Mouse (Mus musculus) lung, embryonic 16.5 days (tissue): ENCODE results near the gene Ppfibp2. TPM values are rescaled to one million over a fixed set of nuclear protein-coding genes. Genes with fewer than 3 reads are reported as not detected.
A peak's percentile ranks its signal among the peaks of the same experiment; 100 is the strongest.

Experiments
- ATAC-seq: fragments of 200-750 bp; cut with Nextera tagmentation; 2 replicates; pipeline ENCODE4 v1.8.0; 2017; ENCODE audit warnings: low read depth, mild to moderate bottlenecking, moderate library complexity
- H3K27ac ChIP-seq: fragments of 300-500 bp; sonication (generic); 2 replicates; pipeline ENCODE4 v1.5.1; 2014; ENCODE audit warnings: mild to moderate bottlenecking, control low read depth, low read length
- H3K27me3 ChIP-seq: fragments of 300-500 bp; sonication (generic); 2 replicates; pipeline ENCODE4 v1.6.1; 2014; ENCODE audit warnings: low read depth, low read length, mixed read lengths; ENCODE audit not compliant: control insufficient read depth, insufficient read depth
- H3K36me3 ChIP-seq: fragments of 300-500 bp; sonication (generic); 2 replicates; pipeline ENCODE4 v1.6.1; 2014; ENCODE audit warnings: low read length; ENCODE audit not compliant: control insufficient read depth, insufficient read depth
- H3K4me1 ChIP-seq: fragments of 300-500 bp; sonication (generic); replicated peaks from 2 replicates; pipeline ENCODE4 v1.6.1; 2014; ENCODE audit warnings: low read length, mixed read lengths; ENCODE audit not compliant: control insufficient read depth, insufficient read depth
- H3K4me2 ChIP-seq: fragments of 300-500 bp; sonication (generic); 2 replicates; pipeline ENCODE4 v1.6.1; 2014; ENCODE audit warnings: low read depth, low read length, control low read depth
- H3K4me3 ChIP-seq: fragments of 300-500 bp; sonication (generic); 2 replicates; pipeline ENCODE4 v1.5.1; 2014; ENCODE audit warnings: mild to moderate bottlenecking, low read length, control low read depth
- H3K9ac ChIP-seq: fragments of 300-500 bp; sonication (generic); 2 replicates; pipeline ENCODE4 v1.6.1; 2014; ENCODE audit warnings: low read length, control low read depth
- H3K9me3 ChIP-seq: fragments of 300-500 bp; sonication (generic); 2 replicates; pipeline ENCODE4 v1.6.1; 2016; ENCODE audit warnings: low read length; ENCODE audit not compliant: control insufficient read depth
- WGBS: fragments of 180-500 bp; shearing (Covaris S2); extraction: QIAGEN DNeasy Blood & Tissue Kit; methylation state at CpG from one replicate; pipeline ENCODE4 v1.1.7; 2014; 5-methylcytosine and 5-hydroxymethylcytosine counted together
- polyA plus RNA-seq: library from polyadenylated mRNA; unstranded; fragments of >200 nt; fragmentation: Nextera tagmentation; extraction: Ambion mirVana; gene quantifications from 2 replicates; pipeline ENCODE4 v1.2.1, GENCODE M21; 2015

Ppfibp2 gene
- polyA plus RNA-seq, 1 experiment from 2014 or later = 9.2 TPM

DNA sequence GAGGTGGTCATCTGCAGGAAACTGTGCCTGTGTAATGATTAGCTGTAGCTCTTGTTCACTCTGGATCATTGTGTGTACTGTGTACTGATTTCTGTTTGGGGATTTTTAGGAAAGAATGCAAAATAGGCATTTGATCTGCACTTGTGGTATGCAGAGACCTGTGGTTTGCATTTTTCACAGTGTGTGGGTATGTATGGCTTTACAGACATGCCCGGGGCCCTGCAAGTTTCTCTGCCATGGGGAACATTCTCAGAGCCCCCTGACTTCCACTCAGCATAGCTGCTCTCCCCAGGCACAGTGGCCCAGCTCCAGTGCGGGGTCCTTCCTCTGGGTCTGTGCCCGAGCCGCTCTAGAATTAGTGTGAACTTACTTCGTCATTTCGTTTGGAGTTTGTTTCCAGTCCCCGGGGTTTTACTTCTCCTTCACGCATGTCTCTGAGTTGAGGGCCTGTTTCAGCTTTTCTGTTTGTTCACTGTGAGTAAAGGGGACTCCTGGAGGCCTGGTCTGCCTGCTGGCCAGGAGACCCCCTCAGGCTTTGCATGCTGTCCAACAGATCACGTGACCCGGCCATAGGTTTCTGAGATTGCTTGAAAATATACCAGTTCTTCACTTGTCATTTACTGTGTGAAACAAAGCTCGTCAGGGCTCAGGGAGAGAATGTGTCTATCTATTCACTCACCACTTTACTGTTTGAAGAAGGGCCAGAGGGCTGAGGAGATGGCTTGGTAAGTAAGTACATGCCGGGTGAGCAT is 54.1 kb downstream of the Ppfibp2 start:
- Histone ChIP-seq H3K9me3 (peaks cover 5% of the 10 kb centered on the region; the same call in 1 of the 2 replicates), H3K4me3 (no peak overlapping the region), H3K27me3 (no peaks in the 10 kb centered on the region), H3K4me1 (no peaks in the 10 kb centered on the region), H3K27ac (no peak overlapping the region), H3K36me3 (no peaks in the 10 kb centered on the region), H3K9ac (no peak overlapping the region), H3K4me2 (no peak overlapping the region)
- ATAC-seq = no peak
- 67% methylated on average over 12 of the region's 12 CpGs for WGBS

DNA sequence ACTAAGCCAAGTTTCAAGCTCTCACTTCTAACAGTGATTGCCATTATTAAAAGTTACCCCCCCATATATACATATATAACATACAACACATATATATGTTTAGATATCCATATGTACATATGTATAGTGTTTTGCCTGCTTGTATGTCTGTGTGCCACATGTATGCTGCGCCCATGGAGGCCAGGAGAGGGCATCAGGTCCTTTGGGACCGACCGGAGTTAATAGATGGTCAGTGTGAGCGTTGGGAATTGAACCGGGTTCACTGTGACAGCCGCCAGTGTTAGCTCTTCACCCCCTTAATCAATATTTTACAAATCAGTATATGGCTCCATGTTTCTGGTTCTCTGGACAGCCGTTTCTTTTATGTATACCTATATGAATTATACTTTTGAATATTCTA is 55.0 kb downstream of the Ppfibp2 start:
- 78% methylated on average over 7 of the region's 7 CpGs for WGBS
- H3K27me3 ChIP-seq = no peaks in the 10 kb centered on the region
- no peak overlapping the region for H3K9ac ChIP-seq
- no peak for ATAC-seq
- H3K9me3 ChIP-seq = peaks cover under 1% of the 10 kb centered on the region; the same call in 1 of the 2 replicates
- no peak overlapping the region for H3K27ac ChIP-seq
- no peaks in the 10 kb centered on the region for H3K36me3 ChIP-seq
- H3K4me1 ChIP-seq = no peaks in the 10 kb centered on the region
- H3K4me3 ChIP-seq = no peak overlapping the region
- no peak overlapping the region for H3K4me2 ChIP-seq

DNA sequence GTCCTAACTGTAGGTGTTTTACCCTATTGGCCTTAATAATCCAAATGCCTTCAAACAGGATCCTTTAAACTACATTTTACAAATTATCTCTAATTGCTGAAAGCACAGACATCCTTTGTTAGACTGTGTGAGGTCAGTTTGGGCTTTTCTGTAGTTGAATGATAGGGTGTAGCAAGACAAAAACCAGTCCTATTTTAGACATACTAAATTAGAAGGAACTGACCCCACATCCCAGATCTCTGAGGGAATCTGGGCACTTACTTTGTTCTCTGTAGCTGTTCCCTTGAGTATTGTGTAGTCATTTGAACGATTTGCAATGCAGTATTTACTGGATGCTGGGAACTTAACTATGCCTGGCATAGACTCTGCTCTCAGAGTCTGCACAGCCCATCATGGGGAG is 56.8 kb downstream of the Ppfibp2 start:
- Histone ChIP-seq H3K9ac (no peak overlapping the region), H3K4me1 (no peaks in the 10 kb centered on the region), H3K9me3 (no peaks in the 10 kb centered on the region), H3K36me3 (no peaks in the 10 kb centered on the region), H3K4me3 (no peak overlapping the region), H3K27ac (no peak overlapping the region), H3K27me3 (no peaks in the 10 kb centered on the region), H3K4me2 (no peak overlapping the region)
- 54% methylated on average over 1 of the region's 1 CpGs for WGBS
- no peak for ATAC-seq

DNA sequence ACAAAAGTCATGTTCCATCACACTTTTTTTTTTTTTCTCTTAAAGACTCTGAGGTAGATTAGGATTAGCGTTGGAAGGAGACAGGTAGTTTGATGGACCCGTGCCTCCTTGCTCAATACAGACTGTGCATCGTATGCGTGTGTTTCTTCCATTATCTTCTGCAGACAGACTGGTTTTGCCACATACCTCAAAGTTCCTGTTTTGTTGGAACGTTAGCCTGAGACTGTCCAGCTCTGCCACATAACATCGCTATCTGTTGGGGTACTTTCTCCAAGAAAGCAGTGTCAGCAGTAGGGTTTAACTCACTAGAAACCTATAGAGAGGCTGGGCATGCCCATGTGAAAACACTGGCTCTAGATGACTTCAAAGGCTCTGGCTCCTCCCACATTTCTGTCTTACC is 61.4 kb downstream of the Ppfibp2 start:
- no peaks in the 10 kb centered on the region for H3K27me3 ChIP-seq
- H3K27ac ChIP-seq = no peak overlapping the region
- WGBS = 68% methylated on average over 6 of the region's 6 CpGs
- ATAC-seq = no peak
- no peak overlapping the region for H3K4me3 ChIP-seq
- no peak overlapping the region for H3K4me2 ChIP-seq
- peaks cover 2% of the 10 kb centered on the region; the same call in 1 of the 2 replicates for H3K4me1 ChIP-seq
- no peak overlapping the region for H3K9ac ChIP-seq
- H3K36me3 ChIP-seq = no peaks in the 10 kb centered on the region
- no peaks in the 10 kb centered on the region for H3K9me3 ChIP-seq

DNA sequence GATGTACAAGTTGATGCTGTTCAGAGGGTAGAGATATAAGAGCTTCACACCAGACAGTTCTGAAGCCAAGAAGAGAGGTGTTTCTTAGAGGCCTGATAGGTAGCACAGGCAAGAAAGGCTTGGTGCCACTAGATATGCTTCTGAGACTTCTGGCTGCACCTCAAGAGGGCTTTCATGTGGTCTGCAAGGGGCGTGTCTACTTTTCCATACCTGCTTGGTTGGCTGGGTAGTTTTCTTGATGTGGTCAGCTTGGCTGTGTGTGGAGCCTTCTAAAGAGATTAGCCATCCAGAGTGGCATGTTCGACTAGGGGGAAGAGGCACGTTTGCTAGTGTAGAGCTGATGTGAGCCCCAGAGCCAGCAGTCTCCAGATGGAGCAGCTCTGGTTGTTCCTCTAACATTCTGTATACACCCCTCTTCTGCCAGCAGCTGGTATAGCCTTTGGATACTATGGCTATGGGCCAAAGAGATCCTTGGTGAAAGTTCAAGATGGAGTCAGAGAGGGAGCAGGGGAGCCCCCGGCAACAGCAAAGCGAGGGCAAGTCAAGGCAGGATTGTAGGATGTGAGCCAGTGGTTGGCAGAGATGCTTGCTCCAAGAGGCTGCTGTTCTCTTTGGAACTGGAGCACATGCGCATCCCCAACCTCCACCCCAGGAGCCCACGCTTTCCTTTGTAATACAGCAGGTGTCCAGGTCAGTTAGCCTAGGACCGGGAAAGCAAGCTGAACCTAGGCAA is 64.3 kb downstream of the Ppfibp2 start:
- ATAC-seq = peak; percentile 29; the same call in 1 of the 2 replicates
- H3K36me3 ChIP-seq = no peaks in the 10 kb centered on the region
- H3K4me2 ChIP-seq = no peak overlapping the region
- peaks cover 21% of the 10 kb centered on the region for H3K4me1 ChIP-seq
- H3K9me3 ChIP-seq = no peaks in the 10 kb centered on the region
- H3K4me3 ChIP-seq = no peak overlapping the region
- no peaks in the 10 kb centered on the region for H3K27me3 ChIP-seq
- H3K27ac ChIP-seq = no peak overlapping the region
- WGBS = 64% methylated on average over 8 of the region's 8 CpGs
- H3K9ac ChIP-seq = no peak overlapping the region

DNA sequence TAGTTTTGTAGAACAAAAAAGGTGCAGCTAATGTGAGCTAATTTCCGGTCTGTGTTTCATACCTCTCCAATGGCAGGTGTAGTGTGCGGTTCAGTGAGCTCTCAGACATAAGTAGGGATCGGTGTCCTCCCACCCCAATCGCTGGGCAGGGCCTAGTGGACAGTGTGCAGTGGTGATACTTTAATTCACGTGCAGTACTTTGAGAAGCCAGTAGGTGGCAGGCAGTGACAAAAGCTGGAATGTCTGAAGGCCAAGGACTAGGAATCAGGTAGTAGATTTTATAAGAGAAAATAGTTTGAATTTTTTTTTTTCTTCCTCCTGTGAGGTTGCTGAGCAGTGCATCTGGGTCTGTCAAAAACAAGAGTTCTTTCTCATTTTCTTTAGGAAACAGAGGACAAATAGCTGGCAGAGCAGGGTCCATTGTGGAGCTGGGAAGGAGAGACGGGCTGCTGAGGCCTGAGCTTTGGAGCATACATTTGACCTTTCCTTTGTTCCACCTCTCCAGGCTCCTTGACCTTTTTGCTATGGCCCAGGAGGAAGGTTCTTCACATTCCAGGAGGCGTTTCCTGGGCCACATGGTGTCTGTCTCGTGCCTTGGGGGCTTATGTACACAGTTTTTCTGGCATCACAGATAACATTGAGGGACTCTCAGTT is 66.3 kb downstream of the Ppfibp2 start:
- Histone ChIP-seq H3K27me3 (no peaks in the 10 kb centered on the region), H3K9ac (no peak overlapping the region), H3K36me3 (no peaks in the 10 kb centered on the region), H3K27ac (peak overlapping the region; percentile 78), H3K9me3 (no peaks in the 10 kb centered on the region), H3K4me1 (peaks cover 34% of the 10 kb centered on the region), H3K4me2 (no peak overlapping the region), H3K4me3 (no peak overlapping the region)
- 17% methylated on average over 8 of the region's 8 CpGs for WGBS
- ATAC-seq = peak; percentile 16

DNA sequence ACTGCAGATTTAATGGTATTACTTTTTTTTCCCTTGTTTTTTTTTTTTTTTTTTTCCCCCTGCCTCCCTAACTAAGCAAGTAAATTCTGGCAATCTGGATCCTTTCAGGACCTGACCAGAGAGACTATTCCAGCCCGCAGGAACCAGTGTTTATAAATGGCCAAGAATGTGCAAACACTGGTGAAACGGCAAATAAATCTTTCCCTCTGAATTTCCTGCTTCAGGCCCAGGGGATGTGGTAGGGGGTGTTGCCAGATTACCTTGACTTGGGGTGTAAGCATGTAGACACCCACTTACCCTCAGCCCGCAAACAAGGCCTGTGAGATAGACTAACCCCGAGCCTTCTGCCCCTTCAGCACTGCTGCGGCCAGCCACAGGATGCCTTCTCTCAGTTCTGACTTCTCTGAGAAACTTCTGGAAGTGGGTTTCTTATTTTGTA is 66.9 kb downstream of the Ppfibp2 start:
- no peaks in the 10 kb centered on the region for H3K36me3 ChIP-seq
- H3K27me3 ChIP-seq = no peaks in the 10 kb centered on the region
- no peaks in the 10 kb centered on the region for H3K9me3 ChIP-seq
- ATAC-seq = no peak
- peak overlapping the region; percentile 78 for H3K27ac ChIP-seq
- H3K4me1 ChIP-seq = peaks cover 35% of the 10 kb centered on the region
- 26% methylated on average over 5 of the region's 5 CpGs for WGBS
- H3K9ac ChIP-seq = 0 out of 2 replicates have a peak overlapping the region, but pooled peaks have one; percentile 22
- no peak overlapping the region for H3K4me3 ChIP-seq
- H3K4me2 ChIP-seq = no peak overlapping the region

DNA sequence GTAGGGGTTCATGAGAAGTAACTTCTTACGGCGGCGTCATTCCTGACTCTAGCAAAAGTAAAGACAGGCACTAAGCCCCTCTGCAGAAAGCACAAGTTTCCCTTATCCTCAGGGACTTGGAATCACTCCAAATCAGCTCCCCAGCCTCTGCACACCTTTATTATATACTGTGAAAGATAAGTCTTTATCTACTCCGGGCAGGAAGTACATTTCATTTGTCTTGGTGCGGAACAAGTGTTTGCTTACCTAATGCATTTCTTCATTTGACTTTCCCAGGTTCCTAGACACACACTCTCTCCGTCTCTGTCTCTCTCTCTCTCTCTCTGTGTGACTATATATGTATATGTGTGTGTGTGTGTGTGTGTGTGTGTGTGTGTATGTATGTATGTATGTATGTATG is 68.6 kb downstream of the Ppfibp2 start:
- H3K36me3 ChIP-seq = no peaks in the 10 kb centered on the region
- no peaks in the 10 kb centered on the region for H3K27me3 ChIP-seq
- H3K4me3 ChIP-seq = no peak overlapping the region
- 45% methylated on average over 6 of the region's 6 CpGs for whole genome bisulfite sequencing
- H3K9ac ChIP-seq = no peak overlapping the region
- no peak overlapping the region for H3K4me2 ChIP-seq
- peak overlapping the region; percentile 95 for H3K27ac ChIP-seq
- ATAC-seq = no peak
- H3K9me3 ChIP-seq = no peaks in the 10 kb centered on the region
- peaks cover 35% of the 10 kb centered on the region for H3K4me1 ChIP-seq
